Comparison of ENCODE assay signal across 9 mouse cellular contexts in the genomic region with DNA sequence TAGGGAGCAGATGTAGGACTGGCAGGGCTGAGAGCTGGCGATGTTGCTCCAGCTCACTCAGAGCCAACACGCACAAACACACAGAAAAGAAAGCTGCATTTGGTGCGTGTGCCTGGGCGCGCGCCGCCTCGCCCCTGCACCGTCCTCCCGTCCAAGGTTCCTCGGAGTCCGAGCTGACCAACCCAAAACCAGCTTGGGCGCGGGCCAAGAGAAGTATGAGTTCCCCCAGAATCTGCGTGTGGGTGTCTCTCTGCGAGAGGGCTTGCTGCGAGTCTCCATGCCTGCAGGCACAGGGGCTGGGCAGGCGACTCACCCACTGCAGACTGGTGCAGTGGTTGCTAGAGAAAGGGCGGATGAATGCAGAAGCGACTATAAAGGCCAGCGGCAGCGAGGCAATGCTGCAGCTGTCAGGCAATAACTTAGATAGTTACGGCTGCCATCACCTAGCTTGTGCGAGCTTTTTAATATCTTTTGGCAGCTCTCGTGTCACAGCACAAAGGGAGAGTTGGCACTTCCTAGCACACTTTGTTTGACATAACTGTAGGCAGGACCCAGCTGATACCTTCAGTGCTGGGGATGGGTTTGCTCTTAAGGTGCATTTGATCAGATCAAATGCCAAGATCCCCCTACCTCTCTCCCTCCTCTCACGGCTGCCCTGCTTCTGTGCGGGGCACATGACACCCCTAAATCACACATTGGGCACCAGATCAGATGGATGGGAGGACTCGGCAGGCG.
DNase-seq lines count a peak whose midpoint lies in the region; ATAC-seq and TF ChIP-seq lines count a peak whose summit lies in the region.
"Had no signal": no experiment of that assay in that cellular context is flagged by ENCODE, and none has a peak within 500 bp of the region (broad histone marks: within the 10 kb centered on the region; RNA-seq: fewer than 3 reads in every experiment).

No protein-coding gene starts in this region.

- TF ChIP-seq CTCF in left cerebral cortex, adult 2 months (IDR thresholded peaks at IDR 0.05), result no peak; the same call in 1 of the 2 replicates

- H3K4me2 ChIP-seq in heart, embryonic 16.5 days (ENCODE audit: low read depth, low read length), result peak overlapping the region; percentile 20; the same call in 1 of the 2 replicates

- 67% methylated on average over 29 of the region's 29 CpGs for WGBS in heart, embryonic 16.5 days

- H3K9ac ChIP-seq in heart, embryonic 16.5 days (ENCODE audit: low read length), result no peak overlapping the region

- no peak for ATAC-seq in heart, embryonic 16.5 days (replicated peaks; ENCODE audit: extremely low read depth, insufficient read depth, low FRiP score)

- H3K4me1 ChIP-seq in heart, embryonic 16.5 days (ENCODE audit: control insufficient read depth, insufficient read depth, low read length), result 0 out of 2 replicates have a peak, but pooled peaks cover 2% of the 10 kb centered on the region

- no peak overlapping the region for H3K27ac ChIP-seq in heart, embryonic 16.5 days (ENCODE audit: low read length)
- no peak overlapping the region for H3K27ac ChIP-seq in left cerebral cortex, adult 2 months

- intact Hi-C loops in heart, postnatal 25 days (cut with DNase I), result loop anchor here (10.0 kb wide), 1 partner anchor 526 kb away; no protein-coding TSS in a partner anchor
- intact Hi-C loops in left cerebral cortex, adult 2 months (cut with DNase I), result no loop called here

- H3K36me3 ChIP-seq in heart, embryonic 16.5 days (ENCODE audit: control insufficient read depth, insufficient read depth), result no peaks in the 10 kb centered on the region

- no peak for DNase-seq in heart, postnatal 25 days (ENCODE audit: low spot score)
- DNase-seq in retina, postnatal 1 day, result peak; percentile 23
- DNase-seq in retina, embryonic 14.5 days (ENCODE audit: low spot score), result no peak
- DNase-seq in left cerebral cortex, adult 2 months (ENCODE audit: extremely low spot score in 1 of 2, low spot score in 2 of 2), result peak; percentile 15 to 51
- DNase-seq in right cerebral cortex, postnatal 4 days, result peak; percentile 21
- DNase-seq in urinary bladder, postnatal 25 days (ENCODE audit: low spot score), result no peak
- DNase-seq: cerebellum, adult 18-20 months had no signal

- no peaks in the 10 kb centered on the region for H3K9me3 ChIP-seq in heart, embryonic 16.5 days (replicated peaks; ENCODE audit: control insufficient read depth, low read length)

- H3K27me3 ChIP-seq in heart, embryonic 16.5 days (ENCODE audit: control insufficient read depth, insufficient read depth, low read length), result no peaks in the 10 kb centered on the region

- no peak overlapping the region for H3K4me3 ChIP-seq in heart, embryonic 16.5 days (ENCODE audit: low read length)
- H3K4me3 ChIP-seq in left cerebral cortex, adult 2 months, result peak overlapping the region; percentile 31
- H3K4me3 ChIP-seq: erythroblast, embryonic 14.5 days had no signal

Comparison
In these comparisons a context has a peak if more than half of its experiments do, and no peak if none do; other contexts are left out.
1. DNase-seq: peak in retina, postnatal 1 day (single experiment), left cerebral cortex, adult 2 months (2 of 2) and right cerebral cortex, postnatal 4 days (single experiment); none in heart, postnatal 25 days (single experiment), retina, embryonic 14.5 days (single experiment) and urinary bladder, postnatal 25 days (single experiment).